In genomic region chr13:63241665-63242064, GRCm38 (mm10) we compare ENCODE assay signal across 8 mouse cellular contexts.
DNase-seq lines count a peak whose midpoint lies in the region; ATAC-seq and TF ChIP-seq lines count a peak whose summit lies in the region.
"Had no signal": no experiment of that assay in that cellular context is flagged by ENCODE, and none has a peak within 500 bp of the region (broad histone marks: within the 10 kb centered on the region; RNA-seq: fewer than 3 reads in every experiment).

No protein-coding gene starts in this region.

- WGBS in lung, embryonic 14.5 days, result 36% methylated on average over 3 of the region's 3 CpGs
- 79% methylated on average over 3 of the region's 3 CpGs for WGBS in heart, embryonic 11.5 days (ENCODE audit: insufficient replicate concordance)
- WGBS in hindbrain, postnatal 0 days, result 91% methylated on average over 3 of the region's 3 CpGs
- 86% methylated on average over 3 of the region's 3 CpGs for WGBS in neural tube, embryonic 13.5 days

- H3K4me1 ChIP-seq in lung, embryonic 14.5 days (ENCODE audit: insufficient read depth), result peaks cover 33% of the 10 kb centered on the region; the same call in 1 of the 2 replicates
- H3K4me1 ChIP-seq in heart, embryonic 11.5 days (ENCODE audit: control insufficient read depth, insufficient read depth, low read length), result peaks cover 42% of the 10 kb centered on the region
- H3K4me1 ChIP-seq in hindbrain, postnatal 0 days (ENCODE audit: insufficient read depth, low read length), result no peaks in the 10 kb centered on the region
- peaks cover 65% of the 10 kb centered on the region for H3K4me1 ChIP-seq in neural tube, embryonic 13.5 days (replicated peaks)

- no peaks in the 10 kb centered on the region for H3K27me3 ChIP-seq in lung, embryonic 14.5 days (ENCODE audit: insufficient read depth, low read length)
- no peaks in the 10 kb centered on the region for H3K27me3 ChIP-seq in heart, embryonic 11.5 days (ENCODE audit: control insufficient read depth, insufficient read depth, low read length)
- no peaks in the 10 kb centered on the region for H3K27me3 ChIP-seq in hindbrain, postnatal 0 days (ENCODE audit: insufficient read depth, low read length)
- no peaks in the 10 kb centered on the region for H3K27me3 ChIP-seq in neural tube, embryonic 13.5 days

- peak overlapping the region; percentile 67 for H3K4me2 ChIP-seq in lung, embryonic 14.5 days
- H3K4me2 ChIP-seq in heart, embryonic 11.5 days, result peak overlapping the region; percentile 70
- H3K4me2 ChIP-seq in hindbrain, postnatal 0 days (ENCODE audit: low read depth, low read length), result peak overlapping the region; percentile 36
- H3K4me2 ChIP-seq in neural tube, embryonic 13.5 days, result peak overlapping the region; percentile 80

- no peaks in the 10 kb centered on the region for H3K9me3 ChIP-seq in lung, embryonic 14.5 days (ENCODE audit: low read depth, low read length)
- no peaks in the 10 kb centered on the region for H3K9me3 ChIP-seq in heart, embryonic 11.5 days (replicated peaks; ENCODE audit: control insufficient read depth, low read length)
- no peaks in the 10 kb centered on the region for H3K9me3 ChIP-seq in hindbrain, postnatal 0 days (ENCODE audit: low read length)
- no peaks in the 10 kb centered on the region for H3K9me3 ChIP-seq in neural tube, embryonic 13.5 days

- intact Hi-C loops in left cerebral cortex, postnatal 25 days (cut with DNase I), result loop anchor here (5.0 kb wide), 3 partner anchors 91 to 319 kb away; no protein-coding TSS in a partner anchor

- peaks cover 16% of the 10 kb centered on the region for H3K36me3 ChIP-seq in lung, embryonic 14.5 days (ENCODE audit: insufficient read depth)
- peaks cover 2% of the 10 kb centered on the region; the same call in 1 of the 2 replicates for H3K36me3 ChIP-seq in heart, embryonic 11.5 days (ENCODE audit: control insufficient read depth, insufficient read depth, low read length)
- no peaks in the 10 kb centered on the region for H3K36me3 ChIP-seq in hindbrain, postnatal 0 days (ENCODE audit: insufficient read depth, low read length)
- no peaks in the 10 kb centered on the region for H3K36me3 ChIP-seq in neural tube, embryonic 13.5 days

- H3K27ac ChIP-seq in lung, embryonic 14.5 days (ENCODE audit: low read depth), result peak overlapping the region; percentile 97
- H3K27ac ChIP-seq in heart, embryonic 11.5 days (ENCODE audit: low read depth, low read length), result peak overlapping the region; percentile 55
- no peak overlapping the region for H3K27ac ChIP-seq in hindbrain, postnatal 0 days
- H3K27ac ChIP-seq in neural tube, embryonic 13.5 days (replicated peaks), result peak overlapping the region; percentile 3; the same call in 1 of the 2 replicates

- no peak for DNase-seq in lung, embryonic 14.5 days
- DNase-seq in lung, postnatal 25 days (ENCODE audit: low spot score), result no peak
- no peak for DNase-seq in hindbrain, postnatal 0 days (ENCODE audit: low spot score)
- DNase-seq in frontal cortex, postnatal 10 days (ENCODE audit: low spot score in 2 of 2), result no peak
- no peak for DNase-seq in left cerebral cortex, postnatal 25 days (ENCODE audit: low spot score in 2 of 2)
- DNase-seq: thymus, postnatal 4 days had no signal

- peak overlapping the region; percentile 93 for H3K9ac ChIP-seq in lung, embryonic 14.5 days
- peak overlapping the region; percentile 59; the same call in 1 of the 2 replicates for H3K9ac ChIP-seq in heart, embryonic 11.5 days (ENCODE audit: low read depth, low read length)
- H3K9ac ChIP-seq in hindbrain, postnatal 0 days (replicated peaks; ENCODE audit: low read length), result no peak overlapping the region
- peak overlapping the region; percentile 88 for H3K9ac ChIP-seq in neural tube, embryonic 13.5 days

- no peak for TF ChIP-seq CTCF in lung, embryonic 14.5 days (IDR thresholded peaks at IDR 0.05; ENCODE audit: low read depth)
- no peak for TF ChIP-seq CTCF in hindbrain, postnatal 0 days (IDR thresholded peaks at IDR 0.05; ENCODE audit: low read depth)

- peak overlapping the region; percentile 80 for H3K4me3 ChIP-seq in lung, embryonic 14.5 days (ENCODE audit: low read depth, low read length)
- peak overlapping the region; percentile 50 for H3K4me3 ChIP-seq in heart, embryonic 11.5 days (ENCODE audit: low read depth, low read length)
- H3K4me3 ChIP-seq in hindbrain, postnatal 0 days (ENCODE audit: low read length), result no peak overlapping the region
- H3K4me3 ChIP-seq in neural tube, embryonic 13.5 days, result peak overlapping the region; percentile 76

- ATAC-seq in lung, embryonic 14.5 days (ENCODE audit: insufficient read depth), result no peak
- no peak for ATAC-seq in heart, embryonic 11.5 days (replicated peaks; ENCODE audit: insufficient number of reproducible peaks, low FRiP score, low TSS enrichment)
- no peak for ATAC-seq in hindbrain, postnatal 0 days
- ATAC-seq in neural tube, embryonic 13.5 days (ENCODE audit: low read depth), result no peak
